Mouse (Mus musculus) intestine, embryonic 14.5 days (tissue): ENCODE results near the gene Wipf1. TPM values are rescaled to one million over a fixed set of nuclear protein-coding genes. Genes with fewer than 3 reads are reported as not detected.
A peak's percentile ranks its signal among the peaks of the same experiment; 100 is the strongest.

Experiments
- ATAC-seq: fragments of 200-750 bp; cut with Nextera tagmentation; replicated peaks from 2 replicates; pipeline ENCODE4 v1.8.0; 2017; ENCODE audit warnings: low read depth, moderate number of reproducible peaks, moderate TSS enrichment, moderate library complexity; ENCODE audit not compliant: low FRiP score, low TSS enrichment
- DNase-seq: peaks from one replicate; pipeline ENCODE4 v3.0.0-alpha.2; 2018; ENCODE audit warnings: low spot score
- H3K27ac ChIP-seq: fragments of 300-500 bp; sonication (generic); 2 replicates; pipeline ENCODE4 v1.5.1; 2014; ENCODE audit warnings: low read depth, mild to moderate bottlenecking, control low read depth
- H3K27me3 ChIP-seq: fragments of 300-500 bp; sonication (generic); replicated peaks from 2 replicates; pipeline ENCODE4 v1.6.1; 2014; ENCODE audit warnings: low read length, control low read depth; ENCODE audit not compliant: control insufficient read depth, insufficient read depth
- H3K36me3 ChIP-seq: fragments of 300-500 bp; sonication (generic); 2 replicates; pipeline ENCODE4 v1.6.1; 2014; ENCODE audit warnings: low read length, control low read depth; ENCODE audit not compliant: control insufficient read depth, insufficient read depth
- H3K4me1 ChIP-seq: fragments of 300-500 bp; sonication (generic); replicated peaks from 2 replicates; pipeline ENCODE4 v1.6.1; 2014; ENCODE audit warnings: low read length, control low read depth, mixed read lengths; ENCODE audit not compliant: control insufficient read depth, insufficient read depth
- H3K4me2 ChIP-seq: fragments of 300-500 bp; sonication (generic); 2 replicates; pipeline ENCODE4 v1.6.1; 2014; ENCODE audit warnings: low read length
- H3K4me3 ChIP-seq: fragments of 300-500 bp; sonication (generic); 2 replicates; pipeline ENCODE4 v1.5.1; 2014; ENCODE audit warnings: low read depth, low read length, control low read depth, mixed read lengths
- H3K9ac ChIP-seq: fragments of 300-500 bp; sonication (generic); 2 replicates; pipeline ENCODE4 v1.6.1; 2014; ENCODE audit warnings: mild to moderate bottlenecking, low read length
- H3K9me3 ChIP-seq: fragments of 300-500 bp; sonication (generic); 2 replicates; pipeline ENCODE4 v1.6.1; 2016; ENCODE audit warnings: low read length, control low read depth; ENCODE audit not compliant: control insufficient read depth
- WGBS: fragments of 180-500 bp; shearing (Covaris S2); extraction: QIAGEN DNeasy Blood & Tissue Kit; methylation state at CpG from one replicate; pipeline ENCODE4 v1.1.7; 2014; 5-methylcytosine and 5-hydroxymethylcytosine counted together
- polyA plus RNA-seq: library from polyadenylated mRNA; unstranded; fragments of >200 nt; fragmentation: Nextera tagmentation; extraction: Ambion mirVana; gene quantifications from 2 replicates; pipeline ENCODE4 v1.2.1, GENCODE M21; 2014

The Wipf1 gene
- polyA plus RNA-seq, 1 experiment from 2014 or later: 13.6 TPM

DNA sequence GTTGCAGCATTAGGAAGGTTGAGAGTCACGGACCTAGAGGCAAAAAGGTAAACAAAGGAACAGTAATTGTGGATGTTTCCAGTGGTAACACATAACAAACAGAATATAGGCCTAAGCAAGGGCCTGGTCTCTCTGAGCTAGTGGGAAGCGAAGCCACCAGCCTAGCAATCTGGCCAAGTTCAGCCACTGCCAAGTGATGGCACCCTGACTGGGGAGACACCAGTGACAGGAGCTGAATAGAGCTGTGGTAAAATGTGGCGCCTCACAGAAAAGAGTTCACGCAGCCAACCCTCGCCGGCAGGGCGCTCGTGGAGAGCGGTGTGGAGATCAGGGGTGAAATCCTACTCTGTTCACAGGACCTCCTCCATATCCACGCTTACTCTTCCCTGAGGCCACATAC is 63.1 kb downstream of the Wipf1 start:
- Histone ChIP-seq H3K9ac (no peak overlapping the region), H3K9me3 (no peaks in the 10 kb centered on the region), H3K27ac (no peak overlapping the region), H3K4me3 (no peak overlapping the region), H3K4me1 (peaks cover 11% of the 10 kb centered on the region; the same call in 1 of the 2 replicates), H3K27me3 (no peaks in the 10 kb centered on the region), H3K36me3 (no peaks in the 10 kb centered on the region), H3K4me2 (no peak overlapping the region)
- 92% methylated on average over 10 of the region's 10 CpGs for WGBS
- ATAC-seq (no peak), DNase-seq (no peak)

GRCm38 (mm10) chr2:73463431-73464194 is 65.9 kb downstream of the Wipf1 start:
- H3K4me1 ChIP-seq: peaks cover 11% of the 10 kb centered on the region; the same call in 1 of the 2 replicates
- ATAC-seq (no peak), DNase-seq (no peak)
- H3K4me2 ChIP-seq: no peak overlapping the region
- no peaks in the 10 kb centered on the region for H3K36me3 ChIP-seq
- H3K9me3 ChIP-seq: no peaks in the 10 kb centered on the region
- H3K4me3 ChIP-seq: no peak overlapping the region
- 37% methylated on average over 7 of the region's 7 CpGs for WGBS
- peak overlapping the region; percentile 47 for H3K27ac ChIP-seq
- H3K9ac ChIP-seq: no peak overlapping the region
- no peaks in the 10 kb centered on the region for H3K27me3 ChIP-seq

DNA sequence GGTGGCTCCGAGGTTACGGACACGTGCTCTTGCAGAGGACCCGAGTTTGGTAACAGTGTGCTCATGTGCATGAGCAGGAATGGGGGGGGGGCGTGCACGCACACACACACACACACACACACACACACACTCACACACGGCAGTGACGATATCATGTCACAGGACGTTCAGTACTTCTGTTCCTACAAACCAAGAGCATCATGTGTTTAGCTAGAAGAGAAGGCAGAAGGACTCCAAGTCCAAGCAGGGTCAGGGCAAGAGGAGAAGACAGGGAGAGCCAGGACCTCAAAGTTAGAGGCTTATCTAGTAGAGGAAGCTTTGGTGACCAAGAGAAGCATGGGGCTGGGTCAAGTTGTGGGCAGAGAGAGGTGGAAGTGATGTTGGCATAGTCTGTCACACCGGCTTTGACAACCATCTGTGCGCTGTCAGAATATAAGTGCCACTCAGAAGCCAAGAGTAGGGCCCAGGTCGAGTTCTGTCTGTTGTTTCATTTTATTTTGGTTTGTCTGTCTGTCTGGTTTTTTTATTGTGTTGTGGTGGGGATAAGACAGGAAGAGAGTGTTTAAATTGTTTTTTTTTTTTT is 66.7 kb downstream of the Wipf1 start:
- H3K4me3 ChIP-seq: no peak overlapping the region
- no peak for ATAC-seq
- no peaks in the 10 kb centered on the region for H3K27me3 ChIP-seq
- no peak overlapping the region for H3K9ac ChIP-seq
- H3K4me2 ChIP-seq: no peak overlapping the region
- 92% methylated on average over 12 of the region's 12 CpGs for WGBS
- no peak overlapping the region for H3K27ac ChIP-seq
- no peaks in the 10 kb centered on the region for H3K9me3 ChIP-seq
- DNase-seq: no peak
- no peaks in the 10 kb centered on the region for H3K36me3 ChIP-seq
- H3K4me1 ChIP-seq: peaks cover 11% of the 10 kb centered on the region; the same call in 1 of the 2 replicates

DNA sequence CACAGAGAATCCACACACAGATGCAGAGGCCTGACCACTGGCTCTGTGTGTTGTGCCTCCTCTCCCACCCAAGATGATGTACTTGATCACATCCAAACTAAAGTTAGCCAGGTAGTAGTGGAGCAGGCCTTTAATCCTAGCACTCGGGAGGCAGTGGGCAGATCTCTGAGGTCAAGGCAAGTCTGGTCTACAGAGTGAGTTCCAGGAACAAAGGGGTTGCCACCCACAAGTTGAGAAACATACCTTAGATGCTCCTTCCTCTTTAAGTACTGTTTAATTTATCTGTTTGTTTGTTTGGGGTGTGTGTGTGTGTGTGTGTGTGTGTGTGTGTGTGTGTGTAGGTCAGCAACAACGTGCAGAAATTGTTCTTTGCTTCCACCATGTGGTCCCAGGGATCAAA is 67.3 kb downstream of the Wipf1 start:
- H3K27me3 ChIP-seq: no peaks in the 10 kb centered on the region
- H3K4me2 ChIP-seq: no peak overlapping the region
- no peaks in the 10 kb centered on the region for H3K36me3 ChIP-seq
- no peaks in the 10 kb centered on the region for H3K9me3 ChIP-seq
- ATAC-seq (no peak), DNase-seq (no peak)
- peaks cover 11% of the 10 kb centered on the region; the same call in 1 of the 2 replicates for H3K4me1 ChIP-seq
- H3K4me3 ChIP-seq: no peak overlapping the region
- no peak overlapping the region for H3K27ac ChIP-seq
- no peak overlapping the region for H3K9ac ChIP-seq
- 70% methylated on average over 2 of the region's 2 CpGs for WGBS

GRCm38 (mm10) chr2:73460168-73460567 is 69.4 kb downstream of the Wipf1 start:
- ATAC-seq: no peak
- Histone ChIP-seq H3K27me3 (no peaks in the 10 kb centered on the region), H3K9ac (no peak overlapping the region), H3K9me3 (no peaks in the 10 kb centered on the region), H3K27ac (no peak overlapping the region), H3K4me2 (no peak overlapping the region), H3K4me3 (no peak overlapping the region), H3K36me3 (no peaks in the 10 kb centered on the region), H3K4me1 (peaks cover 11% of the 10 kb centered on the region; the same call in 1 of the 2 replicates)
- 37% methylated on average over 3 of the region's 3 CpGs for WGBS
- no peak for DNase-seq

DNA sequence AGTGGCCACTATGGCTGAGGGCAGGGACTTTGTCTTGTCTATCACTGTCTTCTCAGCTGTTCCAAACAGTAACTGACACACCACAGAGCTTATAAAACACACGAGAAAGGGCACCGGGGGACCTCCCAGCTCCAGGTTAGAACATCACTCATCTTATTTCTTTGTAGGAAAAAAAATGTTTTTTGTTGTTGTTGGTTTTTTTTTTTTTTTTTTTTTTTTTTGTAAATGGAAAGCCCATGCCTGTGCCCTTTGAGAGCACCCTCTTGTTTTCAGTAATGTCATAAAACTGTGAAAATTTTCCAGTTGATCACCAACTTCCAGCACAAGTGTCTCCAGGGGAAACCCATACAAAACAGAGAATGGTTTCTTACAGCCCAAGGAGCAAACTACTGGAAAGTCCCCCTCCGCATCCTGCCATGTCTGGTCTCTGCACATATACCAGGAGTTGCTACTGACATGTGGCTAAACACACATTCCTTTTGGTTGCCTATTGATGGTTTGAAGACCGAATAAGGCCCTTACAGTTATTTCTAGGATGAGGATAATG is 69.9 kb downstream of the Wipf1 start:
- DNase-seq (no peak), ATAC-seq (no peak)
- peaks cover 11% of the 10 kb centered on the region; the same call in 1 of the 2 replicates for H3K4me1 ChIP-seq
- H3K27me3 ChIP-seq: no peaks in the 10 kb centered on the region
- no peak overlapping the region for H3K9ac ChIP-seq
- WGBS: 77% methylated on average over 4 of the region's 4 CpGs
- no peaks in the 10 kb centered on the region for H3K9me3 ChIP-seq
- H3K4me3 ChIP-seq: no peak overlapping the region
- no peaks in the 10 kb centered on the region for H3K36me3 ChIP-seq
- H3K4me2 ChIP-seq: no peak overlapping the region
- H3K27ac ChIP-seq: no peak overlapping the region

DNA sequence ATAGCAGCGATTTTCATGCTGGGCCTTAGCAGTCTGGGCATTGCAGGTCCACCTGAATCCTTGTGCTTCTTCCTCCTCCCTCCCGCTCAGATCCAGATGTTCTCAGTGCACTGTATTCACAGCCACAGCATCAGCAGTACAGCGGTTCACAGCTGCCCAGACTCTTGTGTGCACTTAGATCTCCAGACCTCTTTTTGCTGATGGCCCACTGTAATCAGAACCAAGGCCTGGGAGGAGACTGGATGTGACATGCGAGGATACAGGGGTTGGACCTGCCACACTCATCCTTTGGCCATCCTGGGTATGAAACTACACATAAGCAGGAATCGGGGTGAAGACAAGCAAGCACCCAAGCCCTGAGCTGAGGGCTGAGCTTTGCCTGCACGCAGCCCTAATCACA is 72.6 kb downstream of the Wipf1 start:
- WGBS: 90% methylated on average over 6 of the region's 6 CpGs
- Histone ChIP-seq H3K9me3 (no peaks in the 10 kb centered on the region), H3K27ac (no peak overlapping the region), H3K27me3 (no peaks in the 10 kb centered on the region), H3K4me1 (no peaks in the 10 kb centered on the region; the same call in 1 of the 2 replicates), H3K36me3 (no peaks in the 10 kb centered on the region), H3K9ac (no peak overlapping the region), H3K4me2 (no peak overlapping the region), H3K4me3 (no peak overlapping the region)
- no peak for DNase-seq
- ATAC-seq: no peak

GRCm38 (mm10) chr2:73456154-73456553 is 73.4 kb downstream of the Wipf1 start:
- ATAC-seq (no peak), DNase-seq (no peak)
- H3K9ac ChIP-seq: no peak overlapping the region
- no peaks in the 10 kb centered on the region for H3K9me3 ChIP-seq
- no peak overlapping the region for H3K4me2 ChIP-seq
- WGBS: 91% methylated on average over 3 of the region's 3 CpGs
- H3K27me3 ChIP-seq: no peaks in the 10 kb centered on the region
- H3K36me3 ChIP-seq: no peaks in the 10 kb centered on the region
- H3K4me3 ChIP-seq: no peak overlapping the region
- H3K4me1 ChIP-seq: no peaks in the 10 kb centered on the region; the same call in 1 of the 2 replicates
- no peak overlapping the region for H3K27ac ChIP-seq
